Mouse (Mus musculus) ovary, postnatal 14 days (tissue): ENCODE data around the gene Lrrfip1.
A peak's percentile ranks its signal among the peaks of the same experiment; 100 is the strongest.

Source experiments
- DNase-seq: peaks from one replicate; pipeline ENCODE4 v3.0.0; 2022; ENCODE audit warnings: low spot score

Lrrfip1 gene

GRCm38 (mm10) chr1:91086325-91086724, 87.8 kb downstream of the Lrrfip1 start:
- DNase-seq: no peak

GRCm38 (mm10) chr1:91086748-91087147, 88.2 kb downstream of the Lrrfip1 start:
- no peak for DNase-seq

- DNase-seq: no peak
These were observed 89.5 kb downstream of the Lrrfip1 start for GRCm38 (mm10) chr1:91088027-91088426.

- no peak for DNase-seq
These were observed 90.4 kb downstream of the Lrrfip1 start for GRCm38 (mm10) chr1:91088941-91089340.

GRCm38 (mm10) chr1:91090456-91090855, 91.9 kb downstream of the Lrrfip1 start:
- DNase-seq: no peak

GRCm38 (mm10) chr1:91092451-91092850, 93.9 kb downstream of the Lrrfip1 start:
- no peak for DNase-seq

GRCm38 (mm10) chr1:91093296-91093695, 94.8 kb downstream of the Lrrfip1 start:
- DNase-seq: no peak

- DNase-seq: no peak
These were observed 95.5 kb downstream of the Lrrfip1 start for GRCm38 (mm10) chr1:91094001-91094400.

- no peak for DNase-seq
These were observed 96.7 kb downstream of the Lrrfip1 start for GRCm38 (mm10) chr1:91095258-91095657.

GRCm38 (mm10) chr1:91095853-91096252, 97.3 kb downstream of the Lrrfip1 start:
- DNase-seq: no peak

- DNase-seq: no peak
These were observed 98.0 kb downstream of the Lrrfip1 start for GRCm38 (mm10) chr1:91096490-91096889.

GRCm38 (mm10) chr1:91097283-91097834, 98.8 kb downstream of the Lrrfip1 start:
- no peak for DNase-seq

GRCm38 (mm10) chr1:91098887-91099286, 100.3 kb downstream of the Lrrfip1 start:
- peak; percentile 65 for DNase-seq

GRCm38 (mm10) chr1:91101709-91102440, 103.3 kb downstream of the Lrrfip1 start:
- DNase-seq: no peak

- no peak for DNase-seq
These were observed 104.9 kb downstream of the Lrrfip1 start for GRCm38 (mm10) chr1:91103366-91103983.

- DNase-seq: no peak
These were observed 109.0 kb downstream of the Lrrfip1 start for GRCm38 (mm10) chr1:91107548-91107947.

- no peak for DNase-seq
These were observed 110.8 kb downstream of the Lrrfip1 start for GRCm38 (mm10) chr1:91109302-91109701.

- DNase-seq: no peak
These were observed 113.6 kb downstream of the Lrrfip1 start for GRCm38 (mm10) chr1:91112171-91112570.

GRCm38 (mm10) chr1:91112606-91113005, 114.1 kb downstream of the Lrrfip1 start:
- DNase-seq: no peak

GRCm38 (mm10) chr1:91122121-91122520, 123.6 kb downstream of the Lrrfip1 start:
- DNase-seq: no peak

- DNase-seq: no peak
These were observed 124.5 kb downstream of the Lrrfip1 start for GRCm38 (mm10) chr1:91123004-91123403.

- no peak for DNase-seq
These were observed 124.9 kb downstream of the Lrrfip1 start for GRCm38 (mm10) chr1:91123466-91123865.

GRCm38 (mm10) chr1:91128849-91129248, 130.3 kb downstream of the Lrrfip1 start:
- no peak for DNase-seq
